Mouse (Mus musculus): Measurements from ENCODE around the gene Ino80.

Ino80 gene

GRCm38 (mm10) chr2:119454558-119454957, 22.9 kb downstream of the Ino80 start:
- DNase-seq (ENCODE audit: low read depth, low spot score) = no peak

GRCm38 (mm10) chr2:119436988-119437387, 40.5 kb downstream of the Ino80 start:
- DNase-seq (ENCODE audit: low read depth, low spot score) = peak; percentile 24

- DNase-seq (ENCODE audit: low read depth, low spot score) = no peak
Observed at GRCm38 (mm10) chr2:119436467-119436866, 41.0 kb downstream of the Ino80 start.

- DNase-seq (ENCODE audit: low read depth, low spot score) = no peak
Observed at GRCm38 (mm10) chr2:119413819-119414218, 63.7 kb downstream of the Ino80 start.

- DNase-seq (ENCODE audit: low read depth, low spot score) = no peak
Observed at GRCm38 (mm10) chr2:119411674-119412073, 65.8 kb downstream of the Ino80 start.

- DNase-seq (ENCODE audit: low read depth, low spot score) = no peak
Observed at GRCm38 (mm10) chr2:119411016-119411415, 66.5 kb downstream of the Ino80 start.

GRCm38 (mm10) chr2:119408733-119409132, 68.8 kb downstream of the Ino80 start:
- no peak for DNase-seq (ENCODE audit: low read depth, low spot score)

- DNase-seq (ENCODE audit: low read depth, low spot score) = no peak
Observed at GRCm38 (mm10) chr2:119408278-119408677, 69.2 kb downstream of the Ino80 start.

GRCm38 (mm10) chr2:119399313-119399712, 78.2 kb downstream of the Ino80 start:
- no peak for DNase-seq (ENCODE audit: low read depth, low spot score)

GRCm38 (mm10) chr2:119398665-119399064, 78.8 kb downstream of the Ino80 start:
- DNase-seq (ENCODE audit: low read depth, low spot score) = no peak

- no peak for DNase-seq (ENCODE audit: low read depth, low spot score)
Observed at GRCm38 (mm10) chr2:119398252-119398651, 79.2 kb downstream of the Ino80 start.

- DNase-seq (ENCODE audit: low read depth, low spot score) = no peak
Observed at GRCm38 (mm10) chr2:119389992-119390391, 87.5 kb downstream of the Ino80 start.

- no peak for DNase-seq (ENCODE audit: low read depth, low spot score)
Observed at GRCm38 (mm10) chr2:119388266-119388665, 89.2 kb downstream of the Ino80 start.

GRCm38 (mm10) chr2:119379455-119379854, 98.0 kb downstream of the Ino80 start:
- no peak for DNase-seq (ENCODE audit: low read depth, low spot score)

- no peak for DNase-seq (ENCODE audit: low read depth, low spot score)
Observed at GRCm38 (mm10) chr2:119377826-119378225, 99.7 kb downstream of the Ino80 start.

GRCm38 (mm10) chr2:119377286-119377685, 100.2 kb downstream of the Ino80 start:
- no peak for DNase-seq (ENCODE audit: low read depth, low spot score)

- no peak for DNase-seq (ENCODE audit: low read depth, low spot score)
Observed at GRCm38 (mm10) chr2:119370116-119370515, 107.4 kb downstream of the Ino80 start.

- DNase-seq (ENCODE audit: low read depth, low spot score) = no peak
Observed at GRCm38 (mm10) chr2:119367346-119367745, 110.1 kb downstream of the Ino80 start.

GRCm38 (mm10) chr2:119364969-119365368, 112.5 kb downstream of the Ino80 start:
- DNase-seq (ENCODE audit: low read depth, low spot score) = no peak

- DNase-seq (ENCODE audit: low read depth, low spot score) = no peak
Observed at GRCm38 (mm10) chr2:119359721-119360291, 117.7 kb downstream of the Ino80 start.

- no peak for DNase-seq (ENCODE audit: low read depth, low spot score)
Observed at GRCm38 (mm10) chr2:119358249-119358648, 119.2 kb downstream of the Ino80 start.

- DNase-seq (ENCODE audit: low read depth, low spot score) = no peak
Observed at GRCm38 (mm10) chr2:119356805-119357204, 120.7 kb downstream of the Ino80 start.

GRCm38 (mm10) chr2:119356310-119356709, 121.2 kb downstream of the Ino80 start:
- no peak for DNase-seq (ENCODE audit: low read depth, low spot score)

- DNase-seq (ENCODE audit: low read depth, low spot score) = no peak
Observed at GRCm38 (mm10) chr2:119355651-119356050, 121.8 kb downstream of the Ino80 start.
